Mouse (Mus musculus) liver, adult 2 months (tissue): ENCODE results near the gene Mbnl2. TPM values are rescaled to one million over a fixed set of nuclear protein-coding genes. Genes with fewer than 3 reads are reported as not detected.

Experiments
- DNase-seq: peaks from one replicate; pipeline ENCODE4 v3.0.0-alpha.2; 2011; ENCODE audit warnings: low read depth, low spot score; ENCODE audit errors: extremely low read depth
- H3K27ac ChIP-seq: fragments of 200-500 bp; replicated peaks from 2 replicates; pipeline ENCODE4 v1.5.1; 2012; ENCODE audit warnings: low read depth, mild to moderate bottlenecking, control low read depth, inconsistent platforms, low read length; ENCODE audit not compliant: insufficient read depth
- H3K27me3 ChIP-seq: fragments of 200-500 bp; 2 replicates; pipeline ENCODE4 v1.6.1; 2012; ENCODE audit warnings: mild to moderate bottlenecking, moderate library complexity, low read length, inconsistent platforms; ENCODE audit not compliant: control insufficient read depth, insufficient read depth
- H3K36me3 ChIP-seq: fragments of 200-500 bp; 2 replicates; pipeline ENCODE4 v1.6.1; 2012; ENCODE audit warnings: low read length, inconsistent platforms; ENCODE audit not compliant: control insufficient read depth, insufficient read depth
- H3K4me1 ChIP-seq: fragments of 200-500 bp; 2 replicates; pipeline ENCODE4 v1.6.1; 2011; ENCODE audit warnings: low read length; ENCODE audit not compliant: control insufficient read depth, insufficient read depth
- H3K4me3 ChIP-seq: fragments of 200-500 bp; 2 replicates; pipeline ENCODE4 v1.5.1; 2011; ENCODE audit warnings: low read depth, mild to moderate bottlenecking, control low read depth, low read length, moderate library complexity; ENCODE audit not compliant: insufficient read depth
- H3K79me2 ChIP-seq: fragments of 200-500 bp; 2 replicates; pipeline ENCODE4 v1.6.1; 2012; ENCODE audit warnings: inconsistent platforms, mild to moderate bottlenecking, low read length, moderate library complexity; ENCODE audit not compliant: control insufficient read depth, insufficient read depth
- H3K9ac ChIP-seq: fragments of 200-500 bp; 2 replicates; pipeline ENCODE4 v1.6.1; 2012; ENCODE audit warnings: low read depth, mild to moderate bottlenecking, control low read depth, inconsistent platforms, low read length
- CTCF ChIP-seq: fragments of 200-500 bp; IDR thresholded peaks from 2 replicates; pipeline ENCODE4 v1.5.1; 2011; ENCODE audit warnings: low read depth, low read length, control low read depth
- POLR2A ChIP-seq: fragments of 200-500 bp; IDR thresholded peaks from 2 replicates; pipeline ENCODE4 v1.6.1; 2011; ENCODE audit warnings: low read length, control low read depth; ENCODE audit not compliant: insufficient read depth; ENCODE audit errors: extremely low read depth
- WGBS: fragments of 180-500 bp; shearing (Covaris S2); methylation state at CpG from one replicate; pipeline ENCODE4 v1.1.7; 2018; 5-methylcytosine and 5-hydroxymethylcytosine counted together
- polyA plus RNA-seq: library from polyadenylated mRNA; depleted of rRNA; stranded (reverse); fragments of >200 nt; gene quantifications from 2 replicates; pipeline ENCODE4 v1.2.3, GENCODE M21; 2012
- total RNA-seq: library from RNA; depleted of rRNA; stranded (reverse); fragments of >200 nt; gene quantifications from 2 replicates; pipeline ENCODE4 v1.2.3, GENCODE M21; 2014

Gene Mbnl2
- total and polyA plus RNA-seq, 2 experiments, result 17.5 to 35.2 TPM

DNA sequence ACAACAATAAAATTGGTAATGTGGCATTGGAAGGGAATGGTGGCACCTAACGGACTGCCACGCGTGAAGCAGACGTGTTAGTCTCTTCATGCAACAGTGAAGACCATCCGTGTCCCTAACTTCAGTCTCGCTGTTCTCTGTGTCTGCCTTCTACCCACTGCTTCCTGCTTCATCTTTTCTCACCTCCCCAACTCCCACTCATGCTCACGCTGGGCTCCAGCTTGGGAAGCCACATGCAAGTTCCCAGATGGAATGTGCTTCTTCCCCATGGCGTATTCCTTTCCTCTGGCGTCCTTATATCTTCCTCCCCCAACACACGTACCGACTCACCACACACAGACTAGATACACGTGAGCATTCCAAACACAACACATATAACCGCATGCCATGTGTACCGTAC lies 99.3 kb downstream of the Mbnl2 start:
- H3K9ac ChIP-seq, result no peak overlapping the region
- peaks cover 2% of the 10 kb centered on the region; the same call in 1 of the 2 replicates for H3K4me1 ChIP-seq
- 96% methylated on average over 14 of the region's 14 CpGs for WGBS
- no peaks in the 10 kb centered on the region; the same call in 1 of the 2 replicates for H3K36me3 ChIP-seq
- no peak overlapping the region for H3K27ac ChIP-seq
- H3K4me3 ChIP-seq, result no peak overlapping the region
- TF ChIP-seq POLR2A (no peak), CTCF (no peak)
- no peak for DNase-seq
- H3K27me3 ChIP-seq, result no peaks in the 10 kb centered on the region
- H3K79me2 ChIP-seq, result peaks cover 19% of the 10 kb centered on the region; the same call in 1 of the 2 replicates

DNA sequence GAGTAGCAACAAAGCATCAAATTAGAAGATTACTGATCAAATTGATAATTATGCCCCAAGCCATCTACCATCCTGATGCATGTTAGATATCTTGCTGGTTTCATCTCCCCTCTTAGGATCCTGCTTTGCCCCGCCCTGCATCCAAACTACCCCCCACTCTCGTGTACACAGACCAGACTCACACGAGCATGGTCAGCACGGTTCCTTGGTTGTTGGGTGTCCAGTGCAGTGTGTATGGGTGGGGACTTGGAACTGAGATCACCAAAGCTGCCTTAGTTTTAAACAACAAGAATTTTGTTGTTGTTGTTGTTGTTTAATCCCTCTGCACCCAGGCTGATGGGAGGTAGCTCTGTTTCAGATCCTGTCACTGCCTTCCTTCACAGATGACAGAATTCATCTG lies 101.7 kb downstream of the Mbnl2 start:
- TF ChIP-seq CTCF (no peak), POLR2A (no peak)
- Histone ChIP-seq H3K36me3 (peaks cover 11% of the 10 kb centered on the region; the same call in 1 of the 2 replicates), H3K27ac (no peak overlapping the region), H3K9ac (no peak overlapping the region), H3K4me3 (no peak overlapping the region), H3K4me1 (peaks cover 2% of the 10 kb centered on the region; the same call in 1 of the 2 replicates), H3K79me2 (peaks cover 9% of the 10 kb centered on the region; the same call in 1 of the 2 replicates), H3K27me3 (no peaks in the 10 kb centered on the region)
- no peak for DNase-seq
- 91% methylated on average over 4 of the region's 4 CpGs for WGBS

DNA sequence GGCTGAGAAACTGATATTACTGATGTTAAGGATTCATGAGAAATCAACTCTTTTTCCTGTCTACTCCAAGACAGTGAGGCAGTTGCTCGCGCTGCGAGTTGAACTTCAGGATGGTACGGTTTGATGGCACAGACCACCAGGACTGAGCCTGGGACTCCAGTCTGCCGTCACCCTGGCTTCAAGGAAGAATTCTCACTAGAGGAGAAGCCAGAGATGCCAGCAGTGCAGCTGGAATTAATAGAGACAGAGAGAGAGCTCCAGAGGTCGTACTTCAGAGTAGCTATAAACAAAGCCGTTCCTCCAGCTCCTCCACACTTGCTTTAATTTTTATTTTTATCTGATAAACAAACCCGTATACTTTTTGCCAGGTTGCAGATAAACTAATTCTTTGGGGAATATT lies 102.5 kb downstream of the Mbnl2 start:
- 74% methylated on average over 8 of the region's 8 CpGs for WGBS
- H3K79me2 ChIP-seq, result peaks cover 9% of the 10 kb centered on the region; the same call in 1 of the 2 replicates
- H3K4me1 ChIP-seq, result peaks cover 2% of the 10 kb centered on the region; the same call in 1 of the 2 replicates
- H3K36me3 ChIP-seq, result peaks cover 13% of the 10 kb centered on the region; the same call in 1 of the 2 replicates
- no peak overlapping the region for H3K4me3 ChIP-seq
- no peaks in the 10 kb centered on the region for H3K27me3 ChIP-seq
- TF ChIP-seq POLR2A (no peak), CTCF (no peak)
- DNase-seq, result no peak
- no peak overlapping the region for H3K27ac ChIP-seq
- no peak overlapping the region for H3K9ac ChIP-seq

DNA sequence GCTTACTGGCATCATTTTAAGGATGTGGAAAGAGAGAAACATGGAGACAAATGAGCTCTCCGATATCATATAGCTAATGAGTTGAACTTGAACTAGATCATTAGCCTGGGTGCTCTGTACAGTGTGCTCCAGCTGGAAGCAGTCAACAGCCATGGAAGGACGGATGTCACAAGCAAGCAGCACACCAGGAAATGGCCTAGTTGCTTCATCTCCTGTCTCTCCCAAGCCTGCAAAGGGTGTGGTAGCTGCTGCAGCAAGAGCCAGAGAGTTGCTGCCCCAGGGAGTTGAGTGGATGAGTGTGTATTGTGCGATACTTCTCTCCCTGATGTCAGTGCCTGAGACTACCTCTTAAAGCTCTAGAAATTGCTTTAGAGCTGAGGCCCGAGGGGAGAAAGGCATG lies 104.2 kb downstream of the Mbnl2 start:
- Histone ChIP-seq H3K9ac (no peak overlapping the region), H3K36me3 (peaks cover 13% of the 10 kb centered on the region; the same call in 1 of the 2 replicates), H3K27ac (no peak overlapping the region), H3K4me3 (no peak overlapping the region), H3K79me2 (peaks cover 9% of the 10 kb centered on the region; the same call in 1 of the 2 replicates), H3K4me1 (peaks cover 2% of the 10 kb centered on the region; the same call in 1 of the 2 replicates), H3K27me3 (no peaks in the 10 kb centered on the region)
- TF ChIP-seq CTCF (no peak), POLR2A (no peak)
- no peak for DNase-seq
- 74% methylated on average over 4 of the region's 4 CpGs for WGBS

DNA sequence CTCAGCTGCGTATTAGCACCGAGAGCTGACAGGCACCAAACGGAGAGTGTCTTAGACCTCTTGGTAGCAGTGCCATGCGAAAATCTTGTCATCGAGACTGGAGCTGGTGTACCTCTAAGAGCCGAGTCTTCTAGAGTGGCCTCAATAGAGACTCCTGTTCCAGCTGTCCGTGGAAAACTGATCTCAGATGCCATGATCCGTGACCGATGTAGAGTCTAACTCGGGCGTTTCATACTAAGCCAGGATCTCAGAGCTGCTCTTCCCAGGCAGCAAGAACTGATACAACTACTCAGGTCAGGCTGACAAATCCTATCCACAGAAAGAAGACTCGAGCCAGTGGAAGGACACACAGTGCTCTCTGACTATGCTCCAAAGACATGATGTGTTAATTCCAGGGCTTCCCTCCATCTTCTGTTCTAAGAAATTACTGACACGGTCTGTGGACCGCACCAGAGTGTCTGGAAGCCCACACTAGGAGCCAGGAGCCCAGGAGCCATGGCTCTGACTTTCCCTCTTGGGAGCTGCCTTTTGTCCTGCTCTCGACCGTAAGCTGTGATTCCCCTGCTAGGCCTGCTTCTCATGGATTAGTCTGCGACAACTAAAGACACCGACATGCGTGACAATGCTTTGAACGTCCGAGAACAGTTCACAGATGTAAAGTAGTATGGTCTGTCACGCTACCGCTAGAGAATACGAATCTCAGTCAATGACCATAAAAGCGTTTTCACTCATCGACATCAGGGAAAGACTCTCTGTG lies 106.1 kb downstream of the Mbnl2 start:
- DNase-seq, result no peak
- Histone ChIP-seq H3K27me3 (no peaks in the 10 kb centered on the region), H3K36me3 (peaks cover 13% of the 10 kb centered on the region; the same call in 1 of the 2 replicates), H3K27ac (no peak overlapping the region), H3K4me3 (no peak overlapping the region), H3K79me2 (peaks cover 7% of the 10 kb centered on the region; the same call in 1 of the 2 replicates), H3K4me1 (peaks cover 2% of the 10 kb centered on the region; the same call in 1 of the 2 replicates), H3K9ac (no peak overlapping the region)
- TF ChIP-seq POLR2A (no peak), CTCF (no peak)
- WGBS, result 94% methylated on average over 26 of the region's 26 CpGs

DNA sequence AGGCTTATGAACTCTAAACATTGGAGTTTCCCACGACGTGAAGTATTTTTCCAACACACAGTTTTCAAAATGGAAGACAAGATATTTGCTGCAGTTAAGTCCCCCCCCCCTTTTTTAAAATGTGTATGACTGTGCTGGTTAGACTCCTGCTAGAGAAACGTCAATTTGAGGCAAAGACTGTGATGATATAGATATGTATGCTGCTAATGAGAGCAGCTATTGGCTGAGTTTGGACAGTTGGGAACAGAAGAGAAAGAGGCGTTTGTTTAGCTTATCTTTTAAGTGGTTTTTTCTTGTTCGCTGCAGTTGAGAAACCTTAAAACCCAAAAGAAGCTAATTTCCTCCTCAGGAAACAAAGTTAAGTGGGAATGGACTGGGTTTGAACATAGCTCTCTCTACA lies 106.7 kb downstream of the Mbnl2 start:
- peaks cover 6% of the 10 kb centered on the region for H3K4me1 ChIP-seq

More for the DNA sequence above, 106.7 kb downstream of the Mbnl2 start:
- TF ChIP-seq CTCF (no peak), POLR2A (no peak)
- 82% methylated on average over 5 of the region's 5 CpGs for WGBS
- H3K27me3 ChIP-seq, result no peaks in the 10 kb centered on the region
- DNase-seq, result no peak
- H3K4me3 ChIP-seq, result no peak overlapping the region
- no peak overlapping the region for H3K9ac ChIP-seq
- H3K36me3 ChIP-seq, result peaks cover 13% of the 10 kb centered on the region; the same call in 1 of the 2 replicates
- H3K79me2 ChIP-seq, result peaks cover 5% of the 10 kb centered on the region; the same call in 1 of the 2 replicates
- H3K27ac ChIP-seq, result no peak overlapping the region
